Mouse (Mus musculus): ENCODE results near the gene Mrm2. TPM values are rescaled to one million over a fixed set of nuclear protein-coding genes. Genes with fewer than 3 reads are reported as not detected.
"Not testable (repeated sequence)": the region's sequence is repeated elsewhere in the genome, so short reads cannot be mapped to it uniquely, and the experiment has no call there.

Mrm2 gene
- polyA plus RNA-seq, 1 experiment from 2014 or later = 21.3 TPM

GRCm38 (mm10) chr5:140370446-140371254 lies 39.0 kb upstream of the Mrm2 start:
- Histone ChIP-seq H3K9me3 (ENCODE audit: control insufficient read depth, low read length) (no peaks in the 10 kb centered on the region), H3K4me2 (replicated peaks) (no peak overlapping the region), H3K27ac (no peak overlapping the region), H3K4me1 (replicated peaks; ENCODE audit: control insufficient read depth, insufficient read depth, low read length) (no peaks in the 10 kb centered on the region; the same call in 1 of the 2 replicates), H3K4me3 (replicated peaks; ENCODE audit: low read length) (no peak overlapping the region), H3K27me3 (ENCODE audit: control insufficient read depth, insufficient read depth, low read length) (no peaks in the 10 kb centered on the region), H3K9ac (no peak overlapping the region), H3K36me3 (replicated peaks; ENCODE audit: control insufficient read depth, insufficient read depth) (no peaks in the 10 kb centered on the region)
- ATAC-seq (ENCODE audit: low FRiP score) (no peak), DNase-seq (ENCODE audit: low spot score) (no peak)
- 81% methylated on average over 6 of the region's 6 CpGs for WGBS

- no peak overlapping the region for H3K27ac ChIP-seq
- ATAC-seq (ENCODE audit: low FRiP score) (no peak), DNase-seq (ENCODE audit: low spot score) (no peak)
- no peaks in the 10 kb centered on the region for H3K9me3 ChIP-seq (ENCODE audit: control insufficient read depth, low read length)
- no peak overlapping the region for H3K4me2 ChIP-seq (replicated peaks)
- no peaks in the 10 kb centered on the region; the same call in 1 of the 2 replicates for H3K4me1 ChIP-seq (replicated peaks; ENCODE audit: control insufficient read depth, insufficient read depth, low read length)
- WGBS = 85% methylated on average over 2 of the region's 2 CpGs
- no peak overlapping the region for H3K9ac ChIP-seq
- H3K36me3 ChIP-seq (replicated peaks; ENCODE audit: control insufficient read depth, insufficient read depth) = no peaks in the 10 kb centered on the region
- no peaks in the 10 kb centered on the region for H3K27me3 ChIP-seq (ENCODE audit: control insufficient read depth, insufficient read depth, low read length)
- H3K4me3 ChIP-seq (replicated peaks; ENCODE audit: low read length) = no peak overlapping the region
Measured at GRCm38 (mm10) chr5:140369466-140369865, 37.8 kb upstream of the Mrm2 start.

- Histone ChIP-seq H3K27me3 (ENCODE audit: control insufficient read depth, insufficient read depth, low read length) (no peaks in the 10 kb centered on the region), H3K9me3 (ENCODE audit: control insufficient read depth, low read length) (no peaks in the 10 kb centered on the region), H3K9ac (no peak overlapping the region), H3K4me2 (replicated peaks) (no peak overlapping the region), H3K27ac (no peak overlapping the region), H3K36me3 (replicated peaks; ENCODE audit: control insufficient read depth, insufficient read depth) (no peaks in the 10 kb centered on the region), H3K4me3 (replicated peaks; ENCODE audit: low read length) (no peak overlapping the region), H3K4me1 (replicated peaks; ENCODE audit: control insufficient read depth, insufficient read depth, low read length) (no peaks in the 10 kb centered on the region)
- no peak for DNase-seq (ENCODE audit: low spot score)
- ATAC-seq (ENCODE audit: low FRiP score) = no peak
- WGBS = 97% methylated on average over 4 of the region's 4 CpGs
Measured at GRCm38 (mm10) chr5:140368926-140369325, 37.2 kb upstream of the Mrm2 start.

GRCm38 (mm10) chr5:140368126-140368525 lies 36.4 kb upstream of the Mrm2 start:
- not testable (repeated sequence) for H3K27ac ChIP-seq; H3K9me3 ChIP-seq (ENCODE audit: control insufficient read depth, low read length); ATAC-seq (ENCODE audit: low FRiP score); H3K27me3 ChIP-seq (ENCODE audit: control insufficient read depth, insufficient read depth, low read length); H3K4me2 ChIP-seq (replicated peaks); H3K4me1 ChIP-seq (replicated peaks; ENCODE audit: control insufficient read depth, insufficient read depth, low read length); H3K4me3 ChIP-seq (replicated peaks; ENCODE audit: low read length); DNase-seq (ENCODE audit: low spot score); H3K36me3 ChIP-seq (replicated peaks; ENCODE audit: control insufficient read depth, insufficient read depth); H3K9ac ChIP-seq
- 88% methylated on average over 2 of the region's 2 CpGs for WGBS

GRCm38 (mm10) chr5:140364415-140364814 lies 32.7 kb upstream of the Mrm2 start:
- Histone ChIP-seq H3K27ac (no peak overlapping the region), H3K9me3 (ENCODE audit: control insufficient read depth, low read length) (no peaks in the 10 kb centered on the region), H3K4me1 (replicated peaks; ENCODE audit: control insufficient read depth, insufficient read depth, low read length) (no peaks in the 10 kb centered on the region), H3K4me2 (replicated peaks) (no peak overlapping the region), H3K4me3 (replicated peaks; ENCODE audit: low read length) (no peak overlapping the region), H3K36me3 (replicated peaks; ENCODE audit: control insufficient read depth, insufficient read depth) (0 out of 2 replicates have a peak, but pooled peaks cover 4% of the 10 kb centered on the region), H3K9ac (no peak overlapping the region), H3K27me3 (ENCODE audit: control insufficient read depth, insufficient read depth, low read length) (no peaks in the 10 kb centered on the region)
- ATAC-seq (ENCODE audit: low FRiP score) (no peak), DNase-seq (ENCODE audit: low spot score) (no peak)
- WGBS = 96% methylated on average over 5 of the region's 5 CpGs

- no peak overlapping the region for H3K4me2 ChIP-seq (replicated peaks)
- H3K27me3 ChIP-seq (ENCODE audit: control insufficient read depth, insufficient read depth, low read length) = no peaks in the 10 kb centered on the region
- no peak overlapping the region for H3K4me3 ChIP-seq (replicated peaks; ENCODE audit: low read length)
- H3K4me1 ChIP-seq (replicated peaks; ENCODE audit: control insufficient read depth, insufficient read depth, low read length) = no peaks in the 10 kb centered on the region
- H3K9ac ChIP-seq = no peak overlapping the region
- DNase-seq (ENCODE audit: low spot score) (no peak), ATAC-seq (ENCODE audit: low FRiP score) (no peak)
- H3K27ac ChIP-seq = no peak overlapping the region
- no peaks in the 10 kb centered on the region for H3K9me3 ChIP-seq (ENCODE audit: control insufficient read depth, low read length)
- 78% methylated on average over 14 of the region's 14 CpGs for WGBS
- peaks cover 29% of the 10 kb centered on the region for H3K36me3 ChIP-seq (replicated peaks; ENCODE audit: control insufficient read depth, insufficient read depth)
Measured at GRCm38 (mm10) chr5:140359930-140360674, 28.4 kb upstream of the Mrm2 start.

GRCm38 (mm10) chr5:140357466-140357865 lies 25.8 kb upstream of the Mrm2 start:
- Histone ChIP-seq H3K4me3 (replicated peaks; ENCODE audit: low read length) (no peak overlapping the region), H3K4me1 (replicated peaks; ENCODE audit: control insufficient read depth, insufficient read depth, low read length) (no peaks in the 10 kb centered on the region), H3K27ac (no peak overlapping the region), H3K4me2 (replicated peaks) (no peak overlapping the region), H3K27me3 (ENCODE audit: control insufficient read depth, insufficient read depth, low read length) (no peaks in the 10 kb centered on the region), H3K36me3 (replicated peaks; ENCODE audit: control insufficient read depth, insufficient read depth) (peaks cover 52% of the 10 kb centered on the region), H3K9me3 (ENCODE audit: control insufficient read depth, low read length) (no peaks in the 10 kb centered on the region), H3K9ac (no peak overlapping the region)
- WGBS = 91% methylated on average over 3 of the region's 3 CpGs
- DNase-seq (ENCODE audit: low spot score) (no peak), ATAC-seq (ENCODE audit: low FRiP score) (no peak)

- ATAC-seq (ENCODE audit: low FRiP score) = no peak
- WGBS = 86% methylated on average over 11 of the region's 11 CpGs
- H3K4me3 ChIP-seq (replicated peaks; ENCODE audit: low read length) = no peak overlapping the region
- H3K4me1 ChIP-seq (replicated peaks; ENCODE audit: control insufficient read depth, insufficient read depth, low read length) = no peaks in the 10 kb centered on the region
- no peak overlapping the region for H3K4me2 ChIP-seq (replicated peaks)
- no peaks in the 10 kb centered on the region for H3K27me3 ChIP-seq (ENCODE audit: control insufficient read depth, insufficient read depth, low read length)
- DNase-seq (ENCODE audit: low spot score) = no peak
- H3K27ac ChIP-seq = no peak overlapping the region
- no peaks in the 10 kb centered on the region for H3K9me3 ChIP-seq (ENCODE audit: control insufficient read depth, low read length)
- peaks cover 64% of the 10 kb centered on the region for H3K36me3 ChIP-seq (replicated peaks; ENCODE audit: control insufficient read depth, insufficient read depth)
- no peak overlapping the region for H3K9ac ChIP-seq
Measured at GRCm38 (mm10) chr5:140355934-140356333, 24.2 kb upstream of the Mrm2 start.

- no peak for ATAC-seq (ENCODE audit: low FRiP score)
- H3K4me1 ChIP-seq (replicated peaks; ENCODE audit: control insufficient read depth, insufficient read depth, low read length) = no peaks in the 10 kb centered on the region
- H3K9ac ChIP-seq = no peak overlapping the region
- H3K4me3 ChIP-seq (replicated peaks; ENCODE audit: low read length) = no peak overlapping the region
- H3K9me3 ChIP-seq (ENCODE audit: control insufficient read depth, low read length) = no peaks in the 10 kb centered on the region
- H3K36me3 ChIP-seq (replicated peaks; ENCODE audit: control insufficient read depth, insufficient read depth) = peaks cover 59% of the 10 kb centered on the region
- no peaks in the 10 kb centered on the region for H3K27me3 ChIP-seq (ENCODE audit: control insufficient read depth, insufficient read depth, low read length)
- no peak for DNase-seq (ENCODE audit: low spot score)
- no peak overlapping the region for H3K4me2 ChIP-seq (replicated peaks)
- 92% methylated on average over 6 of the region's 6 CpGs for WGBS
- no peak overlapping the region for H3K27ac ChIP-seq
Measured at GRCm38 (mm10) chr5:140352352-140352751, 20.7 kb upstream of the Mrm2 start.

All from hindbrain, embryonic 14.5 days (tissue).